Comparison of ENCODE assay signal across 9 mouse cellular contexts in the genomic region with DNA sequence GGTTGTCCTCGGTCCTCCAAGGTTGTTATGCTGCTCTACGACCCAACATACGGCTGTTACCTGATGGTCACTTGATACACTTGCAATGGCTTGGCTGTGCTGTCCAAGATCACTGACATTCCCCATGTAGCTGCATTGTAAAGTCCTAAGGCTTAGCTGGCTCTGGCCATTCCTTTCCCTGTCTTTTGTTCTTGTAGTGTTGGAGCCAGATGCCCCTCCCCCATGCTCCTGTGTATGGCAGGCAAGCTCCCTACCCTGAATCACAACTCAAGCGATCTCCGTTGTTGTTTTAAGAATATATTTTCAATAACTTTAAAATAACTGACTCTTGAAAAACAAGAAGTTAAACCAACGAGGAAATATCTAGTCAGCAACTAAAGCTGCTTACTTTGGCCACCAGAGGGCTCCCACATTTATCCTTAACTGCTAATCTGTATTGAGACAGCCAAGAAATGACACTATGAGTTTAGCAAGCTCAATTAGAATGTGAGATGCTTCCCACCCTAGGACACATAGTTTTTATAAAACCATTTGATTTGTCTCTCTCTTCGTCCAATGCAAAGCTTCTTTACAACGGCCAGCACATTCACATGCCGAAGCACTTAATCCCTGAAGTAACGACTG.
DNase-seq lines count a peak whose midpoint lies in the region; ATAC-seq and TF ChIP-seq lines count a peak whose summit lies in the region.
"Had no signal": no experiment of that assay in that cellular context is flagged by ENCODE, and none has a peak within 500 bp of the region (broad histone marks: within the 10 kb centered on the region; RNA-seq: fewer than 3 reads in every experiment).

No protein-coding gene starts in this region.

- H3K4me2 ChIP-seq in limb, embryonic 14.5 days (replicated peaks; ENCODE audit: low read depth, low read length, severe bottlenecking) = no peak overlapping the region
- no peak overlapping the region for H3K4me2 ChIP-seq in forebrain, embryonic 12.5 days
- H3K4me2 ChIP-seq in liver, embryonic 14.5 days (ENCODE audit: low read depth) = no peak overlapping the region

- no peak for TF ChIP-seq POLR2A in limb, embryonic 14.5 days (IDR thresholded peaks at IDR 0.05; ENCODE audit: borderline replicate concordance, extremely low read depth, insufficient read depth, insufficient read length)

- H3K4me3 ChIP-seq in limb, embryonic 14.5 days (replicated peaks; ENCODE audit: low read length) = no peak overlapping the region
- no peak overlapping the region for H3K4me3 ChIP-seq in limb, embryonic 10.5 days
- H3K4me3 ChIP-seq in forebrain, embryonic 12.5 days (replicated peaks) = no peak overlapping the region
- H3K4me3 ChIP-seq in liver, embryonic 14.5 days (ENCODE audit: insufficient read depth in 1 of 2, low read depth in 2 of 2, low read length in 2 of 2) = no peak overlapping the region

- DNase-seq in cerebellum, adult 9-10 months = peak; percentile 18
- DNase-seq in cerebellum, adult 11-12 months = no peak
- DNase-seq in limb, embryonic 14.5 days (ENCODE audit: low spot score) = peak; percentile 44
- DNase-seq in limb, embryonic 10.5 days (ENCODE audit: low spot score) = no peak
- DNase-seq in ZHBTc4 (ENCODE audit: low read depth, low spot score) = peak; percentile 39
- peak in 2 of 3 experiments; percentile 26 to 29 for DNase-seq in liver, embryonic 14.5 days (ENCODE audit: low read depth in 3 of 3, low spot score in 3 of 3)
- no peak for DNase-seq in T-cell, adult 2 months (ENCODE audit: low spot score)

- peak; percentile 68 for TF ChIP-seq CTCF in liver, embryonic 14.5 days (IDR thresholded peaks at IDR 0.05; ENCODE audit: low read depth)

- TF ChIP-seq EP300 in liver, embryonic 14.5 days (IDR thresholded peaks at IDR 0.05; ENCODE audit: low read depth) = no peak

- no peaks in the 10 kb centered on the region for H3K36me3 ChIP-seq in limb, embryonic 14.5 days (ENCODE audit: control insufficient read depth, insufficient read depth, low read length)
- no peaks in the 10 kb centered on the region for H3K36me3 ChIP-seq in limb, embryonic 10.5 days
- H3K36me3 ChIP-seq in forebrain, embryonic 12.5 days (replicated peaks) = no peaks in the 10 kb centered on the region
- no peaks in the 10 kb centered on the region for H3K36me3 ChIP-seq in liver, embryonic 14.5 days (replicated peaks; ENCODE audit: control insufficient read depth, insufficient read depth, low read depth)

- ATAC-seq in limb, embryonic 14.5 days (ENCODE audit: low FRiP score, low read depth) = no peak
- peak; percentile 57; the same call in 1 of the 2 replicates for ATAC-seq in forebrain, embryonic 12.5 days (ENCODE audit: low FRiP score)
- ATAC-seq in liver, embryonic 14.5 days (ENCODE audit: insufficient read depth) = no peak

- no peaks in the 10 kb centered on the region for H3K9me3 ChIP-seq in limb, embryonic 14.5 days (ENCODE audit: control insufficient read depth, low read length)
- H3K9me3 ChIP-seq in limb, embryonic 10.5 days (replicated peaks) = no peaks in the 10 kb centered on the region
- H3K9me3 ChIP-seq in forebrain, embryonic 12.5 days = no peaks in the 10 kb centered on the region
- H3K9me3 ChIP-seq in liver, embryonic 14.5 days (ENCODE audit: control insufficient read depth, low read length) = no peaks in the 10 kb centered on the region

- H3K4me1 ChIP-seq in limb, embryonic 14.5 days (ENCODE audit: control insufficient read depth, insufficient read depth, low read length) = no peaks in the 10 kb centered on the region
- H3K4me1 ChIP-seq in limb, embryonic 10.5 days = 0 out of 2 replicates have a peak, but pooled peaks cover 3% of the 10 kb centered on the region
- H3K4me1 ChIP-seq in forebrain, embryonic 12.5 days = peaks cover 12% of the 10 kb centered on the region; the same call in 1 of the 2 replicates
- no peaks in the 10 kb centered on the region for H3K4me1 ChIP-seq in liver, embryonic 14.5 days (replicated peaks; ENCODE audit: control insufficient read depth in 2 of 2, insufficient read depth in 2 of 2, low read length in 1 of 2)

- no peak overlapping the region for H3K9ac ChIP-seq in limb, embryonic 14.5 days (ENCODE audit: low read depth, low read length, severe bottlenecking)
- no peak overlapping the region for H3K9ac ChIP-seq in forebrain, embryonic 12.5 days
- no peak overlapping the region for H3K9ac ChIP-seq in liver, embryonic 14.5 days (replicated peaks)

- H3K27me3 ChIP-seq in limb, embryonic 14.5 days (ENCODE audit: control insufficient read depth, insufficient read depth, low read length) = no peaks in the 10 kb centered on the region
- no peaks in the 10 kb centered on the region for H3K27me3 ChIP-seq in limb, embryonic 10.5 days (ENCODE audit: low read depth, poor library complexity, severe bottlenecking)
- H3K27me3 ChIP-seq in forebrain, embryonic 12.5 days = no peaks in the 10 kb centered on the region
- no peaks in the 10 kb centered on the region; the same call in 1 of the 2 replicates for H3K27me3 ChIP-seq in liver, embryonic 14.5 days (ENCODE audit: control insufficient read depth, insufficient read depth, low read length)

- 50% methylated on average over 10 of the region's 10 CpGs for WGBS in limb, embryonic 14.5 days
- 67% methylated on average over 10 of the region's 10 CpGs for WGBS in limb, embryonic 10.5 days
- WGBS in forebrain, embryonic 12.5 days = 28% methylated on average over 10 of the region's 10 CpGs
- 51% methylated on average over 10 of the region's 10 CpGs for WGBS in liver, embryonic 14.5 days (ENCODE audit: insufficient replicate concordance)

- no peak overlapping the region for H3K27ac ChIP-seq in limb, embryonic 14.5 days (replicated peaks; ENCODE audit: low read depth, low read length)
- H3K27ac ChIP-seq in limb, embryonic 10.5 days = no peak overlapping the region
- 0 out of 2 replicates have a peak overlapping the region, but pooled peaks have one; percentile 19 for H3K27ac ChIP-seq in forebrain, embryonic 12.5 days
- no peak overlapping the region for H3K27ac ChIP-seq in liver, embryonic 14.5 days
- H3K27ac ChIP-seq: macrophage had no signal

Comparison
In these comparisons a context has a peak if more than half of its experiments do, and no peak if none do; other contexts are left out.
1. DNase-seq: peak in cerebellum, adult 9-10 months (single experiment), limb, embryonic 14.5 days (single experiment), ZHBTc4 (single experiment) and liver, embryonic 14.5 days (2 of 3); none in cerebellum, adult 11-12 months (single experiment), limb, embryonic 10.5 days (single experiment) and T-cell, adult 2 months (single experiment).